Mouse (Mus musculus): ENCODE measurements around the gene Rnf135.
"Not testable (repeated sequence)": the region's sequence is repeated elsewhere in the genome, so short reads cannot be mapped to it uniquely, and the experiment has no call there.

The Rnf135 gene

DNA sequence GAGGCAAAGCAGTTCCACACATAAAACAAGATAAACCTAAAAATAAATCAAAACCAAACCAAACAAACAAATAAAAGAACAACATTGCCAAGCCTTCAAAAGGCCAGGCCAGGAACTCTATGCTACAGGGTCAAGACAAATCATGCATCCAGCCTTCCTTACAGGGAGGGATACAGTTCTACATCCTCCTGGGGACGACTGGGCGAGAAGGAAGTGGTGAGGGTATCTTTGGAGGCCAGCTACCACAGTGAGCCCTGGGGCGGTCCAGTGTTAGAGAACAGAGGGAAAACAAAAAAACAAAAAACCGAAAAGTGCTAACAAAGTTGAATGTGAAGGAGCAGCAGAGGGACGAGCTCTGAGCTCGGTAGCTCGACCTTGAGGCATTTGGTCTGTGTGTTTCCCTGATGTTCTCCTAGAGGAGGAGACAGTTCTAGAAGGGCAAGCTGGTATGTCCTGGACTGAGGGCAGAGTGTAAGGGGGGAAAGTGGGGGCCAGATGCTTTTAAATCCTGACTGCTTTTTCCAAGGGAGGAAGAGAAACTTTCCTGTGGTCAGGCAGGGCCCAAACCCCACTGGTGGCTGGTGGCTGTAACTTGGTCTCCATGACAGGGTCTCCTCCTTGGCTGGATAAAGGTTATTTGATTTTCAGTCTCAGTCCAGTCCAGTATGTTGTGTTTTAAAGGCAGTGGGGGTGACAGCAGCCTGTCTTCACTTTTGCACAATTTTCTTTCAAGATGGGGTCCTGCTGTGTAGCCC, 20.1 kb upstream of the Rnf135 start:
- no peak for DNase-seq (ENCODE audit: low spot score in 2 of 2)

DNA sequence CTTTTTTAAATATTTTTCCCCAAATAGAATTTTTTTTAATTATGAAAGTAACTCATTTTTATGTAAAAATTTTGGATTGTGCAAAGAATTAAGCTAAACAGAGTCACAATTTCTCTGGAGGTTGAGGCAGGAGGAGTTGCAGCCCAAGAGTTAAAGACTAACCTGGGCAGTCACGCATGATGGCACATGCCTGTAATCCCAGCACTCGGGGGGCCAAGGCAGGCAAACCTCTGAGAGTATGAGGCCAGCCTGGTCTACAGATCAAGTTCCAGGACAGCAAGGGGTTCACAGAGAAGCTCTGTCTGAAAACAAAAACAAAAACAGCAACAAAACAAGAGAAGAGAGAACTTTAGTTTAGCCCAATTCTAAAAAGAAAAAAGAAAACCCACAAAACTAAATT, 19.4 kb upstream of the Rnf135 start:
- no peak for DNase-seq (ENCODE audit: low spot score in 2 of 2)

DNA sequence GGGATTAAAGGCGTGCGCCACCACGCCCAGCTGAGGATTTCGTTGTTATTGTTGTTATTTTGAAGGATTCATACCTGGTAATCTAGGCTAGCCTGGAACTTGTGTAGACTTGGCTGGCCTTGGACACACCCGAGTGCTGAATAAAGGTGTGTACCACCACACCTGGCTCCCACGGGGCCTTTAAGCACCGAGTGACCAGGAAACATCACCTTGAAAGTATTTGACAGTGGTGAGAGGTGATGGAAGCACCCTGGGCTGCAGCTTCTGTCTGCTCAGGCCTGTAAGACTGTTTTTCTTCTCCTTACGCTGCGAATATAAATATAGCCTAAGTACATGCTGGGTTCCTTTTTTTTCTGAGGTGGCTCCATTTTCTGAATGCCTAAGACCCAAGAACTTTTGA, 15.5 kb upstream of the Rnf135 start:
- DNase-seq (ENCODE audit: low spot score in 2 of 2), result no peak

DNA sequence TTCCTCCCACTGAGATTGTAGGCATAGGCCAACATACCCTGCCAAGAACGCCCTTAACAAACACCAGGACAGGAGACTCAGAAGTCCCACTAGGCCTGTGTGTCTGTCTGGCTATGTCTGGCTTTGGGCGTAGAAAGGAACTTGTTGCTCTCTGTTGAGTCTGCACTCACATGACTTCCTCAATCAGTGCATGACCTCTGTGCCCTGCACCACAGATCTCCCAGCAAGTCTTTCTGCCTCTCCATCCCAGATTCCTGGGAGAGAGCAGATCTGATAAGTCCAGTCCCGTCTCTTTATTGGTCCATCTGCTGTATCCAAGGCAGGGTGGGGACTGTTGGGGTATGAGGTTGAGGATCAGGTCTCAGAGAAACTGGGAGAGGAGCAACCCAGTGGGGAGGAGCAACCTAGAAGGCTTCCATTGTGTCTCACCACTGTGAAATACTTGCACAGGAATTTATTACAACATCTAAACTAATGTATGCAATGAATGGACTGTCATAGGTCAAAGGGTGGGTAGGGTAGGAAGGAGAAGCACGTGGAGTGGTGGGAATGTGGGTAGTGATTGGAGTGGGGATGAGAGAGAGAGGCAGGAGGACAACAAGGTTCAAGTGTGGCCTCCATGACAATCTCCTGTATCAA, 14.9 kb upstream of the Rnf135 start:
- DNase-seq (ENCODE audit: low spot score in 2 of 2), result no peak

DNA sequence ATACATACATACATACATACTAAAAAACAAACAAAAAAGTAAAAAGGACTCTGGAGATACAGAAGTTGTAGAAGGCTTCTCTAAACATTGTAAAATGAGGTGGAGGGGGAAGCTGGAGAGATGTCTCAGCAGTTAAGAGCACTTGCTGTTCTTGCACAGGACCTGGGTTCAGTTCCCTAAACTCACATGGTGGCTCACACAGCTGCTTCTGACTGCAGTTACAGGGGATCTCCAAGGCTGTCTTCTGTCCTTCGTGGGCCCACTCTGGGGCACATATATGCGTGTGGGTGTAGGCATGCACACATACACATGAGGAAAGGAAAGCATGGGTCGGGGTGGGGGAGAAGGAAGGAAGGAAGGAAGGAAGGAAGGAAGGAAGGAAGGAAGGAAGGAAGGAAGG, 14.0 kb upstream of the Rnf135 start:
- no peak for DNase-seq (ENCODE audit: low spot score in 2 of 2)

DNA sequence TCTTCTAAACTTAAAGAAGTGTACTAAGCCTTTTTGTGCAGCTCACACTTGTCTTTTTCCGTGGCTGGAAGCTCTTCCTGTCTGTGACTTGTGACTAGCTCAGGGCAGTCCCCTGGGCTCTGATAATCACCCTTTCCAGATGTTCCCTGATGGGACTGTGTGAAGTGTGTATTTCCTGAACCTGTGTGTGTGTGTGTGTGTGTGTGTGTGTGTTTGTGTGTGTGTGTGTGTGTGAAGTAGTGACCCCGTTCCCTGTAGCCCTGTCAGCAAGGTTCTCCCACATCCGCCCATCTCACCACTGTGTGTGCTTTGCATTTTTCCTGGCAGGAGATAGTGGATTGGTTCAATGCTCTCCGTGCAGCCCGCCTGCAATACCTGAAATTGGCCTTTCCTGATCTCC, 13.3 kb upstream of the Rnf135 start:
- no peak for DNase-seq (ENCODE audit: low spot score in 2 of 2)

DNA sequence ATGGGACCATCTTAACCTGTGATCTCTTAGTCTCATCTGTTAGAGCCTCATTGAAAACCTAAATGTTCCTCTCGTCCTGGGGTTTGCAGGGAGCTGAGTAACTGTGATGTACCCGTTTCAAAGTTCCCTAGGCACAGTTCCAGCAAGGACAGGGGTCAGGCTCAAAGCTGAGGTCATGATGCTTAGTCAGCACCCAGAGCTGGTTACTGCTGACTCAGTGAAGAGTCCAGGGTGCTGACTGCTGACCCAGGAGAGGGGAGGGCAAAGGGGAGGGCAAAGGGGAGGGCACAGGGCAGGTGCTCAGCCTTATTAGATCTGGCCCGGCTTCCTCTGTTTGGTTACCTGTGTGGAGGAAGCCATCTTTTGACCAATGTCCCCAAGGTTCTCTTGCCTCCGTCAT, 11.8 kb upstream of the Rnf135 start:
- DNase-seq (ENCODE audit: low spot score in 2 of 2), result no peak

DNA sequence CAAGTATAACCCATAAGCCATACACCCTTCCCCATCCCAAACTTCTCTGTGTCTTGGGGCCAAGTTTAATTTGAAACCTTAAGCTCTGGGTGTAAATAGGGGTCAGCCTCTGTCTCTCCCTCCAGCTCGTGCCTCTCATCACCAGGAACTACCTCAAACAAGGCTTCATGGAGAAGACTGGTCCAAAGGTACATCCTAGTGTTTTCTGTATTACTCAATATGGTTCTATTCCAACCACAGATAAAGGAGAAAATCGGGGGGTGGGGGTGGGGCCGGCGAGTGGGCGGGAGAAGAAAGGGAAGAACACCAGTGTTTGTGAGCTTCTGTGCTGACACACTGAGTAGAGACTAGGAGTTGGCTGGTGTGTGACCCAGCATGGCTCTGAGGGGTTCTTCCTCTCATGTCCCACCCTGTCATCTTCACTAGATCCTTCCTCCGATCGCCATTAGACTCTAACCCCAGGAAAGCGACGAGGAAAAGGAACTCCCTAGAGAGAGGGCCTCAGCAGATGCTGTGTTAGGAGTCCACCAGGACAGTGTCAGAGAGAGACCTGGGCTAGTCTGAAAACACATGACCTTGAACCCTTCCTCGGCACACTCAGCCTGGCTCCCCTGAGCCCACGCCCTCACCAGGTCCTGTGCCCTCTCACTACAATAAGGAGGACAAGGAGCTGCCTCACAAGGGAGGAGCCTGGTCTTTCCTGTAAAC, 9.5 kb upstream of the Rnf135 start:
- DNase-seq (ENCODE audit: low spot score in 2 of 2), result no peak

DNA sequence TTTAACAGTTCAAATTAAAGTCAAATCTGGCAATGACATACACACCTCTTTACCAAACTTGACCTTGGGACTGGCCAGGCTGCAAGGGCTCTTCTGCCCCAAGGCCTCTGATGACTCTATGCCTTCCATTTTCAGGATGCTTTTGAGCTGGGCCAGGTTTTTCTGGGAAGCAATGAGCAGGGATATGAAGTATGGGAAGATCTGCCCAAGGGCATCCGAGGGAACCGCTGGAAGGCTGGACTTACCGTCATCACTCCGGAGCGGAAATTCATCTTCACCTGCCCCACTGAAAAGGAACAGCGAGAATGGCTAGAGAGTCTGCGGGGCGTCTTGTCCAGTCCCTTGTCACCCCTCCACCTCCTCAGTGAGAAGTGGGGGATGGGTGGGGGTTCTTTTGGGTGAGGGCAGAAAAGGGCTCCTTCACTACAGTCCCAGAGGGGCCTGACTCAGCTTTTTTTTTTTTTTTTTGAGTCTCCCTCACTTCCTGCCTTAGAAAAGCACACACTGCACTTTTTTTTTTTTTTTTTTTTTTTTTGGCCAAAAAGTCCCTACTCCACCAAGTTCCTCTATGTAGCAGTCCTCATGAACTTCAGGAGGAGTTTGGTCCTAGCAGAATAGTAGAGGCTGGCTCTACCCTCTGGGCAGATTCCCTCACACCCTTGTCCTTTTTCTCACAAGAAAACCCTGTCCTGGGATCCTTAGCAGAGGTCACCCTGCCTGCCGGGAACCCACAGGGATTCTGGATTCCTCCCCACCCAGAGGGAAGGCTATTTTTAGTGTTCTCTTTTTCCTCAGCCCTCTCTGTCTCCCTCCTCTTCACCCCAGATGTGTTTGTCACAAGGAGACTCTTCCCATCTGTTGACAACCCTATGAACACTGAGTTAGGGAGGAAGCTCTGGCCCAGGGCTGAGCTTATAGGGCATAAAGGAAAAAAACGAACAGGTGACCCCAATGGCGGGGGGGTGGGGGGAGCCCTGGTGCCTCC, 6.4 kb upstream of the Rnf135 start:
- DNase-seq (ENCODE audit: low spot score in 2 of 2), result no peak

DNA sequence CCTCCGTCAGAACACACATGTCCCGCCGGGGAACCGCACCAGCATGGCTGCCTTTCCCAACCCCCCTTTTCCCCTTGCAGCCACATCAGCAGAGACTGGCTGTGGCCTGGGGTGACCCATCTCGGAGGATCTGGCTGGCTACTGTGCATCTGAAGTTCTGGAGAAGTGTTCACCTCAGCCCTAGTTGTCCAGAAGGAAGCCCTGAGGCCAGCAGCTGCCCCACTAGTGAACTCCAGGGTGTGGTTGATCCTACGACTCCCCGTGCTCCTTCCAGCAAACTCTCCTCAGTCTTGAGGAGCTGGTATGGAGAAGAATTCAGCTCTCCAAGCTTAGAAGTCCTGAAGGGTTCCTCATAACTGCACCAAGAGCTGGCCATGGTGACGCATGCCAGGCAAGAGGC, 5.3 kb upstream of the Rnf135 start:
- DNase-seq (ENCODE audit: low spot score in 2 of 2), result no peak

DNA sequence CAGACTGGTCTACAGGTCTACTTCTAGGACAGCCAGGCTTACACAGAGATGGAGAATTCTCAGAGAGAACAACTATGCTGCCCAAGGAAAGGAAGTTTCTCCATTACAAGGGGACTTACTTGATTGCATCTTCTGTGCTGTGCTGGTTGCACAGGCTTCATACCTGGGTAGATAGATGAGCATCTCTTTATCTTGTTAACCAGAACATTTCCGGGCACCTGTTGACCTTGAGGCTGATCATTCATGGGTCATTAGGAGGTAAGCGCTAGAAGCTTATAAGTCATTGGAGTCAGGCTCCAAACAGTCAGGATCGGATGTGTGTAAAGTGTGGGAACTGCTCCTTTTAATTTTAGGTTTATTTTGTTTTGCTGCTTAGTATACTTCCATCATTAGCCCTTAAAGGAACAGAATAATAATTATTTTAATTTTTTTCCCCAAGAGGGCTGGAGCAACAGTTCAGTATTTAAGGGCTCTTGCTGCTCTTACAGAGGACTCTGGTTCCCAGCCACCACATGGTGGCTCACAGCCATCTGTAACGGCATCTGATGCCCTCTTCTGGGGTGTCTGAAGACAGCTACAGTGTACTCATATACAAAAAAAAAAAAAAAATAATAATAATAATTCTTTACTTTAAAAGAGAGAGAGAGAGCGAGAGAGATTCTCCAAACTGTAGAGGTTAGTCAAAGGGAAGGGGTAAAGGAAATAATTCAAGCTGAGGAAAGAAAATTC, 2.5 kb upstream of the Rnf135 start:
- no peak for DNase-seq (ENCODE audit: low spot score in 2 of 2)

DNA sequence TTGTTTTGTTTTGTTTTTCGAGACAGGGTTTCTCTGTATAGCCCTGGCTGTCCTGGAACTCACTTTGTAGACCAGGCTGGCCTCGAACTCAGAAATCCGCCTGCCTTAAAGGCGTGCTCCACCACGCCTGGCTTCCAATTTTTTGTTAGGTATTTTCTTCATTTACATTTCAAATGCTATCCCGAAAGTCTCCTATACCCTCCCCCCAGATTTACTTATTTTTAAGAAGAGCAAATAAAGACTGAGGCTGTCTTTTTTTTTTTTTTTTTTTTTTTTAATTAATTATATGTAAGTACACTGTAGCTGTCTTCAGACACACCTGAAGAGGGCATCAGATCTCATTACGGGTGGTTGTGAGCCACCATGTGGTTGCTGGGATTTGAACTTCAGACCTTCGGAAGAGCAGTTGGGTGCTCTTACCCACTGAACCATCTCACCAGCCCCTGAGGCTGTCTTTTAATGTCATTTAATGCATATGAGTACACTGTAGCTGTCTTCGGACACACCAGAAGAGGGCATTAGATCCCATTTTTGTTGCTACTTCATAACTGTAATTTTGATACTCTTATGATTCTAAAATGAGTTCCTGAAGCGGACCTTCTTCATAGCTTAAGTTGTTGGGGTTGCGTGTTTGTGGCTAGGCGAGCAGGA, 472 bp upstream of the Rnf135 start:
- not testable (repeated sequence) for DNase-seq (ENCODE audit: low spot score in 2 of 2)

DNA sequence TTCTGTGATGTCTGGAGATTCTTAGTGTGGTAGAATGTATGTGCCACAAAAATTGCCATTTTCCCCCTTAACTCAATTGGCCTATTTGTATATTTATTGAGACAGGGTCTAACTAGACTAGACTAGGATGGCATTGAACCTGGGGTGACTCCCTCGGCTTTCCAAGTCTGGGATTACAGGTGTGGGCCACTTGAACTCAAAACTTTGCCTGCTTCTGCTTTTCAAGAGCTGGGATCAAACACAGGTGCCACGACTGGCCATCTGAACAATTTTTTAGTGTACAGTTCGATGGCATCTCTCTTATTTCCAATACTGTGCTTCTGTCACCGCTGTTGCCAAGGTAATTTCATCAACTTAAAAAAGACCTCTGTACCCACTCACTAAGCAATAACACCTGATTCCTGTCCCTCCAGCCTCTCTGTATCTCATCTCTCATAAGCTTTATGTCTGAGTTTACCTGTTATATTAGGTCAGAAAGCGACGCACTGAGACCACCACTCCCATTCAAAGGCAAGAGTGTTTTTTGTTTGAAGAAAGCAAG, 950 bp downstream of the Rnf135 start:
- DNase-seq (ENCODE audit: low spot score in 2 of 2), result no peak

DNA sequence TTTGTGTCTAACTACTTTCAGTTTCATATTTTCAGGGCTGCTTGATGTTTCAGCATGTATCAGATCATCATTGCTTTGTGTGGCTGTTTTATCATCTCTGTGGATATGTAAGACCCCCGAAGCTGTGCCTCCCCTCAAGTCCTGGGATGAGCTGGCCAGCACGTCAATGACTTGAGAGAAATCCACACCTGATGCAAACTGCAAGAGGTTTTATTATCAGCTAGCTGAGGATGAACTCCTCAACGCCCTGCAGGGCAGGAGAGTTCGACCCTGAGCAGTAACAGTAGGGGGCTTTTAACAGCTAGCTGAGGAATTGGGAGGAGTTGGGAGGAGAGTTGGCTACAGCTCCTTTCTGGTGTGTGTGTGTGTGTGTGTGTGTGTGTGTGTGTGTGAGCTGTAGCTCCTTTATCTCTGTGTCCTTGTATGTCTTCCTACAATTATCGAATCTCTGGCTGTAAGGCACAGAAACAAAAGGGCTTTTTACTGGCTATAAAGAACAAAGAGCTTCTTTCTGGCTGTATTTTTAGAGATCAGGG, 1.9 kb downstream of the Rnf135 start:
- DNase-seq (ENCODE audit: low spot score in 2 of 2), result not testable (repeated sequence)

DNA sequence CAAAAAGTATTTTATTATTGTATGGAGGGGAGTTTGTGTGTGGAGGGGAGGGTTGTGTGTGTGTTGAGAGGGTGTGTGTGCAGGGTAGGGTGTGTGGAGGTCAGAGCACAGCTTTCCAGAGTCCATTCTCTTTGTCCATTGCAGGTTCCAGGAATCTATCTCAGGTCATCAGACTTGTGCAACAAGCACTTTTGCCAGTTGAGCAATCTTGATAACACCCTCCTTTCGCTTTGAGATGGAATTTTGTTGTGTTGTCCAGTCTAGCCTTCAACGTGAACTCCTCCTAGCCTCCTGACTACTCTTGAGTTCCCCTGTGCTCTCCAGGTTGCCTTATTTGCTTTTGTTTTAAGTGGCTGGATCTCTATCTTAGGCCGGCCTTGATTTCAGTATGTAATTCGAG, 6.6 kb downstream of the Rnf135 start:
- no peak for DNase-seq (ENCODE audit: low spot score in 2 of 2)

DNA sequence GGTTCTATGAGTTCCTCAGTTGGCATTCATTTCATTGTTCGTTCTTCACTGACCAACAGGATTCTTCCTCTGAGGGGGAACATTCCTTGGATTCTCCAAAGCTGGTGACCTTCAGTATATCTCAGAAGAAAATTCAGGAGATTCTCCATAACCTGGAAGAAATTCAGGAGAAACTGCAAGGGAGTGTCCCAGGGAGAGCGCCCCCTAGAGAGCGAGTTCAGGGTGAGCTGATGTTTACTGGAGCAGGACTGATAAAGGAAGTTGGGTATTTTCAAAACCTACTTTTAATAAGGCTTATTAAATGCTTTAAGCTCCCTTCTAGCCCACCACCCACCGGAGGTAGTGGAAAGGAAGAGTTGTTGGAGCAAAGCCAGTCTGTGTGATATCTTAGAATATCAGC, 10.2 kb downstream of the Rnf135 start:
- no peak for DNase-seq (ENCODE audit: low spot score in 2 of 2)

DNA sequence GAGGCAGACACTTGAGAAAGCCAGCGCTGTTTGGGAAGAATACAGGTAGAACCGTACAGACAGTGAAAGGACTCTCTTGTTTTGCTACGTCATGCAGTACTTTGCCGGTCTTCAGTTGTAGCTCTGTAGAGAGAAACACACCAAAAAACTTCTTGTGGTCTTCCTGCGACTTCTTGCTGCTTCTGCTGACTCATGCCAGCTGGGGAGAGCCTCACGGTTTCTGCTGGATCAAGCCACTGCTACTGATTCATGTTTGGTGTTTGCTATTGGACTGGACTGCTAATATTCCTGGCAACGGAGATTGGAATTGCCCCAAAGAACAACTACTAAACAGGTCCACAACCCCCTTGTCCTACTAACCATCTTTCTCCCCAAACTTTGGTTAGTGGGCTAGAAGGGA, 12.7 kb downstream of the Rnf135 start:
- no peak for DNase-seq (ENCODE audit: low spot score in 2 of 2)

DNA sequence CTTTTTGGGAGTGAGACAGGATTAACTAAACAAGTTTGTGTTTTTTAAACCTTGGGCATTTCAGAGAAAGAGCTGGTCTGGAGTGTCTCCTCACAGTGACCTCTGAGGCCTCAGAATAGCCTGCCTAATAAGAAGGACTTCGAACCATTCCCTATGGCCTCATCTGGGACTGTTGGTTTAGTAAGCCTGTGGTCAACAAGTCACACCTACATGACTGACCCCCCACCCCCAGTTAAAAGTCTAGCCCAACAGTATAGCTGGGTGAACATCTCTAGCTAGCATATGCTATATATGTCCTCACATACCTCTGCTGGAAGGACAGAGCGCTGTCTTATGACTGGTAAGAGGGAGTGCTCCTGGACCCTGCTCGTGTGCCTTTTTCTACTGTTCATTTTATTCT, 15.7 kb downstream of the Rnf135 start:
- DNase-seq (ENCODE audit: low spot score in 2 of 2), result no peak

DNA sequence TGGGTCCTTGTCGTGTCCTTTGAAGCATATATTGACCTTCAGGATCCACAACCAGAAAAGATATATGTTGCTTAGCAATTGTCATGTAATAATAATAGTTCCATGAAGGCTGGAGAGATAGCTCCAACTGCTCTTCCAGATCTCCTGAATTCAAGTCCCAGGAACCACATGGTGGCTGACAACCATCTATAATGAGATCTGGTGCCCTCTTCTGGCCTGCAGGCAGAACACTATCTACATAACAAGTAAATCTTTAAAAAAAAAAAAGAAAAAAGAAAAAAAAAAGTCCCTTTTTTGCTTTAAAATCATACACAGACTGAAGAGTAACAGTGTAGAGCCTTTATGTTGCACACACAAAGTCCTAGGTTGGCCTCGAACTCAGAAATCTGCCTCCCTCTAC, 16.1 kb downstream of the Rnf135 start:
- no peak for DNase-seq (ENCODE audit: low spot score in 2 of 2)

DNA sequence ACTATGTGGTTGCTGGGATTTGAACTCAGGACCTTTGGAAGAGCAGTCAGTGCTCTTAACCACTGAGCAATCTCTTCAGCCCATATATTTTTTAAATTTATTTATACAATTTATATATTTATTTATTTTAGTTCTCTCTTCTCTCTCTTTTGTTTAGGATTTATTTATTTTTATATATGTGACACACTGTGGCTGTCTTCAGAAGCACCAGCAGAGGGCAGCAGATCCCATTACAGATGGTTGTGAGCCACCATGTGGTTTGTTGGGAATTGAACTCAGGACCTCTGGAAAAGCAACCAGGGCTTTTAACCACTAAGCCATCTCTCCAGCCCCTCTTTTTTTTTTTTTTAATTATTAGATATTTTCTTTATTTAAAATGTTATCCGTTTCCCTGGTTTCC, 16.7 kb downstream of the Rnf135 start:
- no peak for DNase-seq (ENCODE audit: low spot score in 2 of 2)

All from spleen, postnatal 4 days (tissue).